10 mouse cellular contexts compared by ENCODE assay signal in the genomic region with DNA sequence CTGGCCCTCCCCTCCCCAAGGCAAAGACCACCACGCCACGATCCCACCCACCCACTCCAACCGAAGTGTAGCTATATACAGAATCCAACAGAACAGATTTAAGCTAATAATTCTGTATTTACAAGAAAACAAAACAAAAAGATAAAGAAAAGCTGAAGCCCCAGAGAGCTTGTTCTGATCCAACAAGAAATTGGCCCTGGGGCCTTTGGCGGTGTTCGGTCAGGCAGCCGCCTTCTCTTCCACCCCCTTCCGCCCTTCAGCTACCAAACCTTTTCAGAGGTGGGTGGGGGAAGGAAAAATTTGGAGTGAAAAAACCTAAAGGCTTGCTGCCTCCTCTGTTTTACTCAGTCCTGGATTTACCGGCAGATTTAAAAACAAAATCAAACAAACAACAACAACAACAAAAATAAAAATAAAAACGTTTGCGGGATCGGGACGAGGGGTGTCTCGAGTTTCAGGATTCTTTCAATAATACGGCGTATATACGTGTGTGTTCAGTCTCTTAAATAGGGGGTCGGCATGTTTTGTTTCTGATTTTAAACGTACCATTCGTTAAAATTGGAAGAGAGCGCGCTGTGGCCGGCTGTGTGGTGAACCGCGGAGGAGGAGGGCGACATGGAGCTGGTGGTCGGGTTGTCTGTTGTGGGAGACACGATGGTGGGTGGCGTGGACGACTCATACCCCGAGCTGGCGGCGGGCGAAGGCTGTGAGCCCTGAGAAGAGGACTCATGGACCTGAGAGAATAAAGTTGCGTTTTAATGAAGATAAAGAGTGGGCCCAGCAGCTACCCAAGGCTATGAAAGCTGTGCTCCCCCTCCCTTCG. TPM values are rescaled to one million over a fixed set of nuclear protein-coding genes. Genes with fewer than 3 reads are reported as not detected.
DNase-seq lines count a peak whose midpoint lies in the region; ATAC-seq lines count a peak whose summit lies in the region.
"Had no signal": no experiment of that assay in that cellular context is flagged by ENCODE, and none has a peak within 500 bp of the region (broad histone marks: within the 10 kb centered on the region; RNA-seq: fewer than 3 reads in every experiment).

No protein-coding gene starts in this region.

- no peak for DNase-seq in kidney, adult 9 months
- peak; percentile 65 to 69 for DNase-seq in cerebellum, postnatal 14 days
- DNase-seq in frontal cortex, postnatal 25 days (ENCODE audit: low spot score in 2 of 2), result no peak
- DNase-seq in frontal cortex, postnatal 10 days (ENCODE audit: low spot score in 2 of 2), result no peak
- no peak for DNase-seq in frontal cortex, adult 2 months (ENCODE audit: extremely low spot score in 1 of 2, low spot score in 1 of 2)

- peak; percentile 33; the same call in 1 of the 2 replicates for ATAC-seq in kidney, embryonic 14.5 days (ENCODE audit: low FRiP score, low TSS enrichment)
- ATAC-seq in hindbrain, embryonic 16.5 days, result no peak
- ATAC-seq in neural tube, embryonic 12.5 days (ENCODE audit: low FRiP score, low read depth), result peak; percentile 2; the same call in 1 of the 2 replicates

- no peaks in the 10 kb centered on the region for H3K9me3 ChIP-seq in kidney, embryonic 14.5 days (ENCODE audit: control insufficient read depth, low read length)
- H3K9me3 ChIP-seq in hindbrain, embryonic 16.5 days (ENCODE audit: control insufficient read depth, low read length), result no peaks in the 10 kb centered on the region
- no peaks in the 10 kb centered on the region for H3K9me3 ChIP-seq in neural tube, embryonic 12.5 days

- H3K4me3 ChIP-seq in kidney, embryonic 14.5 days (ENCODE audit: low read length), result no peak overlapping the region
- peak overlapping the region; percentile 62 for H3K4me3 ChIP-seq in hindbrain, embryonic 16.5 days (ENCODE audit: low read length)
- H3K4me3 ChIP-seq in neural tube, embryonic 12.5 days, result peak overlapping the region; percentile 82

- 1% methylated on average over 35 of the region's 35 CpGs for WGBS in kidney, embryonic 14.5 days
- 1% methylated on average over 34 of the region's 35 CpGs for WGBS in hindbrain, embryonic 16.5 days
- under 1% methylated on average over 35 of the region's 35 CpGs for WGBS in neural tube, embryonic 12.5 days

- no peaks in the 10 kb centered on the region for H3K36me3 ChIP-seq in kidney, embryonic 14.5 days (ENCODE audit: control insufficient read depth, insufficient read depth, low read length)
- no peaks in the 10 kb centered on the region for H3K36me3 ChIP-seq in hindbrain, embryonic 16.5 days (ENCODE audit: control insufficient read depth, insufficient read depth, low read length)
- H3K36me3 ChIP-seq in neural tube, embryonic 12.5 days, result peaks cover 12% of the 10 kb centered on the region; the same call in 1 of the 2 replicates

- no peak overlapping the region for H3K9ac ChIP-seq in kidney, embryonic 14.5 days (ENCODE audit: low read depth, low read length)
- peak overlapping the region; percentile 70 for H3K9ac ChIP-seq in hindbrain, embryonic 16.5 days (ENCODE audit: low read depth, low read length)
- H3K9ac ChIP-seq in neural tube, embryonic 12.5 days, result peak overlapping the region; percentile 98

- no peak overlapping the region for H3K4me2 ChIP-seq in kidney, embryonic 14.5 days (replicated peaks; ENCODE audit: low read depth, low read length)
- H3K4me2 ChIP-seq in hindbrain, embryonic 16.5 days (ENCODE audit: low read length), result peak overlapping the region; percentile 52
- peak overlapping the region; percentile 60 for H3K4me2 ChIP-seq in neural tube, embryonic 12.5 days (replicated peaks)

- no peaks in the 10 kb centered on the region for H3K4me1 ChIP-seq in kidney, embryonic 14.5 days (ENCODE audit: control insufficient read depth, insufficient read depth, low read length)
- H3K4me1 ChIP-seq in hindbrain, embryonic 16.5 days (ENCODE audit: control insufficient read depth, insufficient read depth, low read depth, low read length), result no peaks in the 10 kb centered on the region
- no peaks in the 10 kb centered on the region for H3K4me1 ChIP-seq in neural tube, embryonic 12.5 days

- peaks cover 84% of the 10 kb centered on the region for H3K27me3 ChIP-seq in kidney, embryonic 14.5 days (ENCODE audit: control insufficient read depth, insufficient read depth, low read length)
- H3K27me3 ChIP-seq in hindbrain, embryonic 16.5 days (replicated peaks; ENCODE audit: control insufficient read depth, insufficient read depth, low read length), result peaks cover 13% of the 10 kb centered on the region
- peaks cover 27% of the 10 kb centered on the region for H3K27me3 ChIP-seq in neural tube, embryonic 12.5 days (replicated peaks)

- no peak overlapping the region for H3K27ac ChIP-seq in kidney, embryonic 14.5 days (ENCODE audit: low read depth, low read length)
- H3K27ac ChIP-seq in hindbrain, embryonic 16.5 days (ENCODE audit: low read depth, low read length), result peak overlapping the region; percentile 85
- peak overlapping the region; percentile 86 for H3K27ac ChIP-seq in neural tube, embryonic 12.5 days

RNA-seq across cellular contexts. Expression of gene Zic4, which starts 1.0 kb away (rescaled TPM):
- not detected in 2 replicates for polyA plus RNA-seq in kidney, embryonic 14.5 days (2014; fragmentation: Nextera tagmentation; extraction: Ambion mirVana)
- polyA plus RNA-seq in hindbrain, embryonic 16.5 days (2015; fragmentation: Nextera tagmentation; extraction: Ambion mirVana), result 62.4 and 67.4 TPM in 2 replicates
- polyA plus RNA-seq in neural tube, embryonic 12.5 days (2016; fragmentation: Nextera tagmentation; extraction: Ambion mirVana), result 62.8 and 66.6 TPM in 2 replicates
- polyA plus RNA-seq in frontal cortex, adult 2 months (2012; rRNA removed), result 9.9 and 10.3 TPM in 2 replicates
- polyA plus RNA-seq: gonadal fat pad, adult 2 months; spleen, adult 2 months had no signal

RNA-seq across cellular contexts. Expression of gene Zic1, which starts 4.4 kb away (rescaled TPM):
- 0.04 TPM in 1 of 2 replicates, not detected in the other for polyA plus RNA-seq in kidney, embryonic 14.5 days (2014; fragmentation: Nextera tagmentation; extraction: Ambion mirVana)
- polyA plus RNA-seq in hindbrain, embryonic 16.5 days (2015; fragmentation: Nextera tagmentation; extraction: Ambion mirVana), result 11.4 and 14.6 TPM in 2 replicates
- 19.0 and 19.9 TPM in 2 replicates for polyA plus RNA-seq in neural tube, embryonic 12.5 days (2016; fragmentation: Nextera tagmentation; extraction: Ambion mirVana)
- 113 and 143 TPM in 2 replicates for polyA plus RNA-seq in frontal cortex, adult 2 months (2012; rRNA removed)
- polyA plus RNA-seq: gonadal fat pad, adult 2 months; spleen, adult 2 months had no signal

Comparison
In these comparisons a context has a peak if more than half of its experiments do, and no peak if none do; other contexts are left out.
1. DNase-seq: peak in cerebellum, postnatal 14 days (2 of 2); none in kidney, adult 9 months (single experiment), frontal cortex, postnatal 25 days (0 of 2), frontal cortex, postnatal 10 days (0 of 2) and frontal cortex, adult 2 months (0 of 2).
2. RNA of gene Zic4, which starts 1.0 kb away (polyA plus RNA-seq): 62.4 to 67.4 TPM in hindbrain, embryonic 16.5 days, 62.8 to 66.6 TPM in neural tube, embryonic 12.5 days and 9.9 to 10.3 TPM in frontal cortex, adult 2 months; not detected in kidney, embryonic 14.5 days; every median in the first group is over 10 times any median in the second.
3. RNA of gene Zic1, which starts 4.4 kb away (polyA plus RNA-seq): 113 to 143 TPM in frontal cortex, adult 2 months, 19.0 to 19.9 TPM in neural tube, embryonic 12.5 days and 11.4 to 14.6 TPM in hindbrain, embryonic 16.5 days; 0.04 TPM in kidney, embryonic 14.5 days; every median in the first group is over 10 times any median in the second.